Mouse (Mus musculus): Measurements from ENCODE around the gene Dlgap4. TPM values are rescaled to one million over a fixed set of nuclear protein-coding genes. Genes with fewer than 3 reads are reported as not detected.

The Dlgap4 gene
- total RNA-seq, 2 experiments from 2014 or later: 13.8 to 35.2 TPM

GRCm38 (mm10) chr2:156697261-156697660 is 83.8 kb downstream of the Dlgap4 start:
- ATAC-seq (ENCODE audit: poor library complexity, severe bottlenecking): no peak

DNA sequence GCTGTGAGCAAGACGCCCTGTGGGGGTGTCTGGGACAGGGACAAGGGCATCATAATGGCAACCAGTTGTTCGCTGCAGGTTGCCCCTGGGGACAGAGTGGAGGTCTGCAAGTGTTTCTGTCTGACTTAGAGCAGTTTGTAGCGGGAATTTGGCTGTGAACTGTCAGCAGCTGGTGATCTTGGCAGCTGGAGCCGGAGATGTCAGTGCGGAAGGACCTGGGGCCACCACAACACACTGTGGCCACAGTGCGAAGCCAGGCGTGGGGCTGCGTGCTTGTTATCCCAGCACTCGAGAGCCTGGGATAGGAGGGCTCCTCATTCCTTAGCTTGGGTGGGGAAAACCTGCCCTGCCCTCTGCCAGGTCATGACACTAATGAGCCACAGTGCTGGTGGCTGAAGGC is 84.7 kb downstream of the Dlgap4 start:
- ATAC-seq (ENCODE audit: poor library complexity, severe bottlenecking): no peak

- ATAC-seq (ENCODE audit: poor library complexity, severe bottlenecking): peak; percentile 95
Observed at GRCm38 (mm10) chr2:156705473-156705872, 92.0 kb downstream of the Dlgap4 start.

- ATAC-seq (ENCODE audit: poor library complexity, severe bottlenecking): no peak
Observed at GRCm38 (mm10) chr2:156716683-156717082, 103.2 kb downstream of the Dlgap4 start.

GRCm38 (mm10) chr2:156717320-156718281 is 104.1 kb downstream of the Dlgap4 start:
- no peak for ATAC-seq (ENCODE audit: poor library complexity, severe bottlenecking)

GRCm38 (mm10) chr2:156718793-156719192 is 105.3 kb downstream of the Dlgap4 start:
- no peak for ATAC-seq (ENCODE audit: poor library complexity, severe bottlenecking)

GRCm38 (mm10) chr2:156719549-156720312 is 106.2 kb downstream of the Dlgap4 start:
- no peak for ATAC-seq (ENCODE audit: poor library complexity, severe bottlenecking)

DNA sequence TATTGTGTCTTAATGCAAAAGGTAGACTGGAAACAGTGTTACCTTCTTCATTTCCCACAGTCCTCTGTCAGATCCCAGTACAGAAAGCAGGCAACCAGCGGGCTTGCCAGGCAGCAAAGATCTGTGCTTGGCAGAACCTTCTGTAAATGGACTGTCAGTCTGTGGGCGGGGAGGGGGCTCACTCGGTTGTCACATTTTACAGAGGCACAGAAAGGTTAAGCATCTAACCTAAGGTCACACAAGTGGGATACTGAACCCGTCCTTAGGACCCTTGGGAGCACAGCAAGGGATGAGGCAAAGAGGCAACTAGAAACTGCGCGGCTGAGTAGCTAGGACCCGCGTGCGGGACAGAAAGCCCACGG is 106.8 kb downstream of the Dlgap4 start:
- ATAC-seq (ENCODE audit: poor library complexity, severe bottlenecking): no peak

DNA sequence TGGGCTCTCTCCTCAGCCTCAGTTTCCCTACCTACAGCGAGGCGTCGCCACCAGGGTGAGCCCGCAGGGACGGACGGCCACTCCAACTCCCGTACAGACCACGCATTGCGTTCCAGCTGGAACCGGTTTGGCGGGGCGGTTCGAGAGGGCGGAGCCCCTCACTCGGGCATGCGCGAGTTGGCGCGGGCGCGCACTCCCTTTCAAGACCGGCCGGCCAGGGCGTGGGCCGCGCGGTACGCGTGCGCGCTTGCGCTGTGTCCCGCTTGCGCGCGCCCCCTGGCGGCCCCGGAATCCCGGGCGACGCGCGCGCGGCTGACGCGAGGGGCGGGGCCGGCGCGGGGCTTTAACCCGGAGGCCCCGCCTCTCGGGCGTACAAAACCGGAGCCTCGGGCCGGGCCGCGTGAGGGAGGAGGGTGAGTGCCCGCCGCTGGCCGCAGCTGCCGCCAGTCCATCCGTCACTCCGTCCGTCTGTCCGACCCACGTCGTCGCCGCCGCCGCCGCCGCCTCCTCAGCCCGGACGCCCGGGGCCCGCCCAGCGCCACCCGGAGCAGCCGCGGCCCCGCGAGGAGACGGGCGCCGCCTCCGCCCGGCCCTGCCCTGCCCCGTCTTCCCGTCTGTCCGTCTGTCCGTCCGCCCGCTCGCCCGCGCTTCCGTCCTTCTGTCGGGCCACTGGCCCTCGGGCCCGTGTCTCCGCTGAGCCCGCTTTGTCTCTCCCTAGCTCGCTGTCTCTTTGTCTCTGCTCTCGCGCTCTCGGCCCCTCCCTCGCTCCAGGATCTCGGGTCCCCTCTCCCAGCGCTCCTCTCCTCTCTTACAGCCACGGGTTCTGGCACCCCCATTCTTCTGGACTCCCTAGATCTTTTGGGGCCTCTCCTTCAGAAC is 107.4 kb downstream of the Dlgap4 start:
- peak; percentile 83 for ATAC-seq (ENCODE audit: poor library complexity, severe bottlenecking)

- ATAC-seq (ENCODE audit: poor library complexity, severe bottlenecking): no peak
Observed at GRCm38 (mm10) chr2:156721554-156722070, 108.1 kb downstream of the Dlgap4 start.

- ATAC-seq (ENCODE audit: poor library complexity, severe bottlenecking): peak; percentile 32
Observed at GRCm38 (mm10) chr2:156722071-156722575, 108.6 kb downstream of the Dlgap4 start.

GRCm38 (mm10) chr2:156722752-156723151 is 109.2 kb downstream of the Dlgap4 start:
- no peak for ATAC-seq (ENCODE audit: poor library complexity, severe bottlenecking)

- no peak for ATAC-seq (ENCODE audit: poor library complexity, severe bottlenecking)
Observed at GRCm38 (mm10) chr2:156723899-156724523, 110.5 kb downstream of the Dlgap4 start.

GRCm38 (mm10) chr2:156724871-156725270 is 111.4 kb downstream of the Dlgap4 start:
- ATAC-seq (ENCODE audit: poor library complexity, severe bottlenecking): no peak

- no peak for ATAC-seq (ENCODE audit: poor library complexity, severe bottlenecking)
Observed at GRCm38 (mm10) chr2:156726344-156726743, 112.8 kb downstream of the Dlgap4 start.

DNA sequence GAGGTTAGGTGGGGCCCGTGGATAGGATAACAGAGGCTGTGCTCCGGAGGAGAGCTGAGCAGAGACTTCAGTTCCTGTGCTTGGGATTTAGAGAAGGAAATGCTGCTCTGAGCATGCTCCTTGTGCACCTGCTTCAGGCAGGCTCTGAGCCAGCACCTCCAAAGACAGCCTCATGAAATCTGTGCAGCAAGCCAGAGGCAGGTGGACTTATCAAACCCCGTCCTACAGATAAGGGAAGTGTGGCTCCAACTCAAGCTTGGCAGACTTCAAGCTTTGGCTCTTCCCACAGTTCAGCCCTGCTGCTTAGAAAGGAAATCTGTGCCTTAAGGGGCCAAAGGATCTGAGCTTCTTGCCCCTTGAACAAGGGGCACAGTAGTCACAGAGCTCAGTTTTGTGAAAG is 113.4 kb downstream of the Dlgap4 start:
- ATAC-seq (ENCODE audit: poor library complexity, severe bottlenecking): no peak

GRCm38 (mm10) chr2:156729537-156730469 is 116.3 kb downstream of the Dlgap4 start:
- ATAC-seq (ENCODE audit: poor library complexity, severe bottlenecking): peak; percentile 79

- ATAC-seq (ENCODE audit: poor library complexity, severe bottlenecking): peak; percentile 51
Observed at GRCm38 (mm10) chr2:156730501-156730921, 117.0 kb downstream of the Dlgap4 start.

GRCm38 (mm10) chr2:156731592-156731991 is 118.1 kb downstream of the Dlgap4 start:
- no peak for ATAC-seq (ENCODE audit: poor library complexity, severe bottlenecking)

Data from megakaryocyte, adult 5-6 weeks (primary cell).